Mouse (Mus musculus) embryonic fibroblast, embryonic 13.5 days (primary cell): Measurements from ENCODE around the gene Csmd2. TPM values are rescaled to one million over a fixed set of nuclear protein-coding genes. Genes with fewer than 3 reads are reported as not detected.

Experiments used
- H3K27ac ChIP-seq: 2 replicates; pipeline ENCODE4 v1.5.1; 2012; ENCODE audit warnings: low read length, control low read depth, inconsistent platforms; ENCODE audit not compliant: insufficient read depth
- H3K4me1 ChIP-seq: 2 replicates; pipeline ENCODE4 v1.6.1; 2011; ENCODE audit warnings: low read length; ENCODE audit not compliant: control insufficient read depth, insufficient read depth
- H3K4me3 ChIP-seq: 2 replicates; pipeline ENCODE4 v1.5.1; 2011; ENCODE audit warnings: mild to moderate bottlenecking, control low read depth, low read length; ENCODE audit not compliant: insufficient read depth
- CTCF ChIP-seq: IDR thresholded peaks from 2 replicates; pipeline ENCODE4 v1.5.1; 2011; ENCODE audit warnings: mild to moderate bottlenecking, control low read depth, low read length, moderate library complexity, borderline replicate concordance; ENCODE audit not compliant: insufficient read depth
- POLR2A ChIP-seq: IDR thresholded peaks from 2 replicates; pipeline ENCODE4 v1.6.1; 2011; ENCODE audit warnings: low read depth, mild to moderate bottlenecking, control low read depth, low read length, moderate library complexity
- polyA plus RNA-seq: library from polyadenylated mRNA; stranded (reverse); fragments of >200 nt; gene quantifications from 2 replicates; pipeline ENCODE4 v1.2.4, GENCODE M21; 2011; ENCODE audit warnings: low read depth; ENCODE audit not compliant: missing spikeins, insufficient read length

The Csmd2 gene
- polyA plus RNA-seq, 1 experiment = 0.33 TPM

- Histone ChIP-seq H3K4me1 (no peaks in the 10 kb centered on the region), H3K4me3 (no peak overlapping the region), H3K27ac (no peak overlapping the region)
- TF ChIP-seq POLR2A = no peak
- no peak for TF ChIP-seq CTCF
Observed at GRCm38 (mm10) chr4:128171233-128171632, 183.6 kb downstream of the Csmd2 start.

GRCm38 (mm10) chr4:128171701-128172100 lies 184.0 kb downstream of the Csmd2 start:
- Histone ChIP-seq H3K27ac (no peak overlapping the region), H3K4me1 (no peaks in the 10 kb centered on the region), H3K4me3 (no peak overlapping the region)
- TF ChIP-seq CTCF (no peak), POLR2A (no peak)

GRCm38 (mm10) chr4:128178974-128179373 lies 191.3 kb downstream of the Csmd2 start:
- TF ChIP-seq POLR2A = no peak
- TF ChIP-seq CTCF = no peak
- Histone ChIP-seq H3K27ac (no peak overlapping the region), H3K4me1 (no peaks in the 10 kb centered on the region), H3K4me3 (no peak overlapping the region)

- no peaks in the 10 kb centered on the region for H3K4me1 ChIP-seq
- H3K4me3 ChIP-seq = no peak overlapping the region
- TF ChIP-seq POLR2A = no peak
- no peak overlapping the region for H3K27ac ChIP-seq
Observed at GRCm38 (mm10) chr4:128179581-128179980, 191.9 kb downstream of the Csmd2 start.

- TF ChIP-seq POLR2A (no peak), CTCF (no peak)
- Histone ChIP-seq H3K4me1 (no peaks in the 10 kb centered on the region), H3K4me3 (no peak overlapping the region), H3K27ac (no peak overlapping the region)
Observed at GRCm38 (mm10) chr4:128184747-128185146, 197.1 kb downstream of the Csmd2 start.

GRCm38 (mm10) chr4:128194454-128194853 lies 206.8 kb downstream of the Csmd2 start:
- Histone ChIP-seq H3K27ac (no peak overlapping the region), H3K4me3 (no peak overlapping the region), H3K4me1 (no peaks in the 10 kb centered on the region)
- TF ChIP-seq POLR2A (no peak), CTCF (no peak)

GRCm38 (mm10) chr4:128217991-128218595 lies 230.4 kb downstream of the Csmd2 start:
- no peak for TF ChIP-seq POLR2A
- TF ChIP-seq CTCF = no peak
- Histone ChIP-seq H3K27ac (no peak overlapping the region), H3K4me1 (no peaks in the 10 kb centered on the region), H3K4me3 (no peak overlapping the region)

- H3K4me1 ChIP-seq = no peaks in the 10 kb centered on the region
- no peak for TF ChIP-seq CTCF
- TF ChIP-seq POLR2A = no peak
- no peak overlapping the region for H3K27ac ChIP-seq
- H3K4me3 ChIP-seq = no peak overlapping the region
Observed at GRCm38 (mm10) chr4:128224453-128224852, 236.8 kb downstream of the Csmd2 start.

- no peak overlapping the region for H3K4me3 ChIP-seq
- no peak overlapping the region for H3K27ac ChIP-seq
- no peaks in the 10 kb centered on the region for H3K4me1 ChIP-seq
- TF ChIP-seq CTCF = no peak
Observed at GRCm38 (mm10) chr4:128227377-128228316, 240.0 kb downstream of the Csmd2 start.

- H3K4me3 ChIP-seq = no peak overlapping the region
- TF ChIP-seq CTCF (no peak), POLR2A (no peak)
- H3K4me1 ChIP-seq = no peaks in the 10 kb centered on the region
- no peak overlapping the region for H3K27ac ChIP-seq
Observed at GRCm38 (mm10) chr4:128233458-128233857, 245.8 kb downstream of the Csmd2 start.
